Mouse (Mus musculus) embryo, embryonic 11 days (tissue): Measurements from ENCODE around the gene Spp1.

Experiments used
- DNase-seq: peaks from one replicate; pipeline ENCODE4 v3.0.0-alpha.2; 2015

Gene Spp1

GRCm38 (mm10) chr5:104434835-104435301, at the start of gene Spp1:
Gene Spp1, plus strand, starts transcription at chr5:104435118.
- DNase-seq, result no peak

- DNase-seq, result no peak
Measured at GRCm38 (mm10) chr5:104385521-104385920, 49.4 kb upstream of the Spp1 start.

GRCm38 (mm10) chr5:104386908-104387307, 48.0 kb upstream of the Spp1 start:
- no peak for DNase-seq

GRCm38 (mm10) chr5:104390962-104391361, 44.0 kb upstream of the Spp1 start:
- DNase-seq, result no peak

GRCm38 (mm10) chr5:104392784-104393183, 42.1 kb upstream of the Spp1 start:
- DNase-seq, result no peak

GRCm38 (mm10) chr5:104396286-104396685, 38.6 kb upstream of the Spp1 start:
- no peak for DNase-seq

GRCm38 (mm10) chr5:104398001-104398400, 36.9 kb upstream of the Spp1 start:
- DNase-seq, result no peak

GRCm38 (mm10) chr5:104399291-104399950, 35.5 kb upstream of the Spp1 start:
- DNase-seq, result peak; percentile 41

- DNase-seq, result no peak
Measured at GRCm38 (mm10) chr5:104399970-104400369, 34.9 kb upstream of the Spp1 start.

GRCm38 (mm10) chr5:104402651-104403050, 32.3 kb upstream of the Spp1 start:
- no peak for DNase-seq

- no peak for DNase-seq
Measured at GRCm38 (mm10) chr5:104403351-104403750, 31.6 kb upstream of the Spp1 start.

- DNase-seq, result no peak
Measured at GRCm38 (mm10) chr5:104404551-104404950, 30.4 kb upstream of the Spp1 start.

GRCm38 (mm10) chr5:104405051-104405450, 29.9 kb upstream of the Spp1 start:
- no peak for DNase-seq

- no peak for DNase-seq
Measured at GRCm38 (mm10) chr5:104406756-104407155, 28.2 kb upstream of the Spp1 start.

GRCm38 (mm10) chr5:104407541-104408231, 27.2 kb upstream of the Spp1 start:
- peak; percentile 23 for DNase-seq

GRCm38 (mm10) chr5:104408549-104408948, 26.4 kb upstream of the Spp1 start:
- DNase-seq, result no peak

GRCm38 (mm10) chr5:104415999-104416398, 18.9 kb upstream of the Spp1 start:
- no peak for DNase-seq

GRCm38 (mm10) chr5:104417028-104417427, 17.9 kb upstream of the Spp1 start:
- DNase-seq, result no peak

- DNase-seq, result no peak
Measured at GRCm38 (mm10) chr5:104417721-104418120, 17.2 kb upstream of the Spp1 start.

GRCm38 (mm10) chr5:104422039-104422438, 12.9 kb upstream of the Spp1 start:
- no peak for DNase-seq

- DNase-seq, result no peak
Measured at GRCm38 (mm10) chr5:104423861-104424260, 11.1 kb upstream of the Spp1 start.

GRCm38 (mm10) chr5:104425949-104426348, 9.0 kb upstream of the Spp1 start:
- DNase-seq, result no peak

GRCm38 (mm10) chr5:104432886-104433285, 2.0 kb upstream of the Spp1 start:
- DNase-seq, result peak; percentile 49

- peak; percentile 13 for DNase-seq
Measured at GRCm38 (mm10) chr5:104433968-104434565, 851 bp upstream of the Spp1 start.
